Mouse (Mus musculus): ENCODE measurements around the gene Sh2b1. TPM values are rescaled to one million over a fixed set of nuclear protein-coding genes. Genes with fewer than 3 reads are reported as not detected.

Sh2b1 gene
- polyA plus RNA-seq, 1 experiment from 2014 or later = 55.8 TPM

- peak overlapping the region; percentile 90 for H3K9ac ChIP-seq
- no peaks in the 10 kb centered on the region for H3K36me3 ChIP-seq (ENCODE audit: poor library complexity, severe bottlenecking)
- ATAC-seq = no peak
- H3K27ac ChIP-seq = peak overlapping the region; percentile 80
- H3K4me1 ChIP-seq = peaks cover 16% of the 10 kb centered on the region
- no peaks in the 10 kb centered on the region for H3K9me3 ChIP-seq (replicated peaks)
- H3K4me2 ChIP-seq = peak overlapping the region; percentile 90
- peak overlapping the region; percentile 70 for H3K4me3 ChIP-seq
- WGBS = 18% methylated on average over 4 of the region's 4 CpGs
- H3K27me3 ChIP-seq = no peaks in the 10 kb centered on the region
Observed at GRCm38 (mm10) chr7:126428154-126428553, 47.1 kb downstream of the Sh2b1 start.

- 69% methylated on average over 12 of the region's 13 CpGs for WGBS
- Histone ChIP-seq H3K27ac (no peak overlapping the region), H3K36me3 (ENCODE audit: poor library complexity, severe bottlenecking) (no peaks in the 10 kb centered on the region), H3K4me3 (no peak overlapping the region), H3K9me3 (replicated peaks) (no peaks in the 10 kb centered on the region), H3K27me3 (no peaks in the 10 kb centered on the region), H3K4me1 (peaks cover 16% of the 10 kb centered on the region), H3K9ac (no peak overlapping the region), H3K4me2 (no peak overlapping the region; the same call in 1 of the 2 replicates)
- ATAC-seq = no peak
Observed at GRCm38 (mm10) chr7:126427323-126427860, 47.8 kb downstream of the Sh2b1 start.

DNA sequence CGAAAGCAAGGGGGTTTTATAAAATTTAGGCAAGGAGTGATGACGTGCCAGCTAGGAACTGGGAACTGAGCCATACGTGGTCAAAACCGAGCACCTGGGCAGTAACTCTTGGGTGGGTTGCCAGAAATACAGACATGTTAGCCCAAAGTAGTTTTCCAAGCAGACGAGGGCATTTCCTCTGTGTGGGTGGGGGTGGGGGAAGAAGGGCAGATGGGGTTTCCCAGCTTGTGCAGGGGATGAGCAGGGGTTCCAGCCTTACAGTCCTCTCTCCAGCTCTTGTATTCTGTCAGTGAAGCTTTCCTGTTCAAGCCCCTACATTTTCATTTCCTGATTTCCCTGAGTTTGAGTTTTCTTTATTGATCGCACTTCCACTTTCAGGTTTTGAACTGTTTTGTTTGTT is 51.1 kb downstream of the Sh2b1 start:
- no peak overlapping the region for H3K27ac ChIP-seq
- no peaks in the 10 kb centered on the region for H3K9me3 ChIP-seq (replicated peaks)
- H3K27me3 ChIP-seq = no peaks in the 10 kb centered on the region
- H3K4me2 ChIP-seq = no peak overlapping the region
- ATAC-seq = no peak
- H3K36me3 ChIP-seq (ENCODE audit: poor library complexity, severe bottlenecking) = no peaks in the 10 kb centered on the region
- H3K4me1 ChIP-seq = peaks cover 10% of the 10 kb centered on the region
- 89% methylated on average over 6 of the region's 6 CpGs for WGBS
- no peak overlapping the region for H3K9ac ChIP-seq
- H3K4me3 ChIP-seq = no peak overlapping the region

DNA sequence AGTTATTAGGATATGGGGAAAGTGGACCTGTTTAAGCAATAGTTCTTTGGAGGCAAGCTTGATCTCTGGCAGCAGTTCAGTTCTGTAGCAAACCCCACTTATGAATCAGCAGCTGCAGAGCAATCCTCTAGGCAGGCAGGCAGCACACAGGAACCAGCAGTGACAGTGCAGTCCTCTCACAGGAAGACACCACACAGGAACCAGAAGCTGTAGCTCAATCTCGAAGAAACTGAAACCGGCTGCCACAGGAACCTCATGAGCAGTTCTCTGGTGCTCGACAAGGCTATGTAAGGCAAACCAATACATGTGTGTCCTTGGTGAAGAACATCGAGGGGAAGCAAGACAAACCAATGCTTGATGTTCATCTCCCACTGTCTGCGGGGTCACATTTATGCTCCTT is 53.5 kb downstream of the Sh2b1 start:
- 85% methylated on average over 5 of the region's 5 CpGs for WGBS
- ATAC-seq = no peak
- Histone ChIP-seq H3K9me3 (replicated peaks) (no peaks in the 10 kb centered on the region), H3K27ac (no peak overlapping the region), H3K4me3 (no peak overlapping the region), H3K36me3 (ENCODE audit: poor library complexity, severe bottlenecking) (no peaks in the 10 kb centered on the region), H3K27me3 (no peaks in the 10 kb centered on the region), H3K4me1 (peaks cover 8% of the 10 kb centered on the region; the same call in 1 of the 2 replicates), H3K9ac (no peak overlapping the region), H3K4me2 (no peak overlapping the region)

DNA sequence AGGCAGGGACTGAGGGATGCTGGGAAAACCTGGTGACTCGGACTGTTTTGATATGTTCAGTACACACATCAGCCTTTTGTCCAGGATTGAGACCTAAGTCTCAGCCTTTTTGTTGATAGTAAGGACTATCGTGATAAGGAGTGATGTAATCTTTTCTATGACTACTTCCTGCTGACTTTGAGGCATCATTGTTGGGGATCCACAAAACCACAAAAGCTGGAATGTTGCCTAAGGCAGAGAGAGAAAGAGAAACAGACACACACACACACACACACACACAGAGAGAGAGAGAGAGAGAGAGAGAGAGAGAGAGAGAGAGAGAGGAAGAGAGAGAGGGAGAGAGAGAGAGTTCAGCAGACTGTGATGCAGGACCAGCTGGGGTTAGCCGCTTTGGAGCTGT is 56.7 kb downstream of the Sh2b1 start:
- Histone ChIP-seq H3K4me2 (no peak overlapping the region), H3K9ac (no peak overlapping the region), H3K27me3 (no peaks in the 10 kb centered on the region), H3K4me3 (no peak overlapping the region), H3K4me1 (peaks cover 12% of the 10 kb centered on the region; the same call in 1 of the 2 replicates), H3K36me3 (ENCODE audit: poor library complexity, severe bottlenecking) (no peaks in the 10 kb centered on the region), H3K27ac (no peak overlapping the region), H3K9me3 (replicated peaks) (no peaks in the 10 kb centered on the region)
- WGBS = 66% methylated on average over 3 of the region's 3 CpGs
- ATAC-seq = no peak

DNA sequence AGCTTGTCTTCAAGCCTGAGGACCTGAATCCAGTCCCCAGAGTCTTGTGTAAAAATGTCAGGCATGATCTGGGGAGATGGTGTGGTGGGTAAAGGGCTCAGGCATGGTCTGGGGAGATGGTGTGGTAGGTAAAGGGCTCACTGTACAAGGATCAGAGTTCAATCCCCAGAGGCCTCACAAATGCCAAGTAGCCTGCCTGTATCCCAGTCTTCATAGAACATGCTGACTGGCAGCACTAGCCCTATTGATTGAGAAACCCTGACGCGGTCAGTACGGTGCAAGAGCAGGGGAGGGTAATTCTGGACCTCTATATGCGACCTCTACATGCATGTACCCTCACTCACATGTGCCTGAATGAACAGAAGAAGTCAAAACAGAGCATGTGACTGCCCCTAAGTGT is 57.6 kb downstream of the Sh2b1 start:
- Histone ChIP-seq H3K4me2 (no peak overlapping the region), H3K27me3 (no peaks in the 10 kb centered on the region), H3K4me3 (no peak overlapping the region), H3K9me3 (replicated peaks) (no peaks in the 10 kb centered on the region), H3K9ac (no peak overlapping the region), H3K27ac (no peak overlapping the region), H3K4me1 (peaks cover 12% of the 10 kb centered on the region; the same call in 1 of the 2 replicates), H3K36me3 (ENCODE audit: poor library complexity, severe bottlenecking) (no peaks in the 10 kb centered on the region)
- ATAC-seq = no peak
- 64% methylated on average over 4 of the region's 4 CpGs for WGBS

- WGBS = 3% methylated on average over 8 of the region's 8 CpGs
- no peak for ATAC-seq
Observed at GRCm38 (mm10) chr7:126417045-126417444, 58.2 kb downstream of the Sh2b1 start.

More at GRCm38 (mm10) chr7:126417045-126417444, 58.2 kb downstream of the Sh2b1 start:
- H3K4me2 ChIP-seq = no peak overlapping the region
- H3K27ac ChIP-seq = no peak overlapping the region
- peaks cover 12% of the 10 kb centered on the region; the same call in 1 of the 2 replicates for H3K4me1 ChIP-seq
- no peaks in the 10 kb centered on the region for H3K36me3 ChIP-seq (ENCODE audit: poor library complexity, severe bottlenecking)
- no peaks in the 10 kb centered on the region for H3K9me3 ChIP-seq (replicated peaks)
- H3K27me3 ChIP-seq = no peaks in the 10 kb centered on the region
- no peak overlapping the region for H3K4me3 ChIP-seq
- H3K9ac ChIP-seq = no peak overlapping the region

Other genes with a start within 250 kb of the Sh2b1 start
- gene Sbk1, start 202.8 kb downstream of the Sh2b1 start, polyA plus RNA-seq (2015; fragmentation: Nextera tagmentation; extraction: Ambion mirVana) = 212 and 215 TPM in 2 replicates
- 1.0 and 1.9 TPM in 2 replicates for gene Lat, start 105.9 kb downstream of the Sh2b1 start, polyA plus RNA-seq (2015; fragmentation: Nextera tagmentation; extraction: Ambion mirVana)
- gene Spns1, start 98.0 kb downstream of the Sh2b1 start, polyA plus RNA-seq (2015; fragmentation: Nextera tagmentation; extraction: Ambion mirVana) = 58.6 and 69.2 TPM in 2 replicates
- 3.0 and 4.5 TPM in 2 replicates for gene Nfatc2ip, start 78.7 kb downstream of the Sh2b1 start, polyA plus RNA-seq (2015; fragmentation: Nextera tagmentation; extraction: Ambion mirVana)
- not detected in 2 replicates for gene Cd19, start 60.5 kb downstream of the Sh2b1 start, polyA plus RNA-seq (2015; fragmentation: Nextera tagmentation; extraction: Ambion mirVana)
- 18.7 and 22.4 TPM in 2 replicates for gene Rabep2, start 46.7 kb downstream of the Sh2b1 start, polyA plus RNA-seq (2015; fragmentation: Nextera tagmentation; extraction: Ambion mirVana)
- gene Atp2a1, start 12.3 kb downstream of the Sh2b1 start, polyA plus RNA-seq (2015; fragmentation: Nextera tagmentation; extraction: Ambion mirVana) = 0.19 and 0.32 TPM in 2 replicates
- 114 and 123 TPM in 2 replicates for gene Tufm, start 11.9 kb upstream of the Sh2b1 start, polyA plus RNA-seq (2015; fragmentation: Nextera tagmentation; extraction: Ambion mirVana)
- gene Atxn2l, start 28.0 kb upstream of the Sh2b1 start, polyA plus RNA-seq (2015; fragmentation: Nextera tagmentation; extraction: Ambion mirVana) = 52.4 and 60.0 TPM in 2 replicates
- 209 and 212 TPM in 2 replicates for gene Eif3c, start 91.0 kb upstream of the Sh2b1 start, polyA plus RNA-seq (2015; fragmentation: Nextera tagmentation; extraction: Ambion mirVana)
- gene Apobr, start 109.5 kb upstream of the Sh2b1 start, polyA plus RNA-seq (2015; fragmentation: Nextera tagmentation; extraction: Ambion mirVana) = 0.38 and 0.46 TPM in 2 replicates
- 26.3 and 30.8 TPM in 2 replicates for gene Cln3, start 110.4 kb upstream of the Sh2b1 start, polyA plus RNA-seq (2015; fragmentation: Nextera tagmentation; extraction: Ambion mirVana)
- gene Il27, start 119.5 kb upstream of the Sh2b1 start, polyA plus RNA-seq (2015; fragmentation: Nextera tagmentation; extraction: Ambion mirVana) = not detected in 2 replicates
- 2.1 and 2.5 TPM in 2 replicates for gene Nupr1, start 155.4 kb upstream of the Sh2b1 start, polyA plus RNA-seq (2015; fragmentation: Nextera tagmentation; extraction: Ambion mirVana)
- 57.3 and 64.6 TPM in 2 replicates for gene Sgf29, start 173.9 kb upstream of the Sh2b1 start, polyA plus RNA-seq (2015; fragmentation: Nextera tagmentation; extraction: Ambion mirVana)
- gene Sult1a1, start 201.0 kb upstream of the Sh2b1 start, polyA plus RNA-seq (2015; fragmentation: Nextera tagmentation; extraction: Ambion mirVana) = 0.46 and 0.68 TPM in 2 replicates
- 183 and 187 TPM in 2 replicates for gene Bola2, start 220.0 kb upstream of the Sh2b1 start, polyA plus RNA-seq (2015; fragmentation: Nextera tagmentation; extraction: Ambion mirVana)
- gene Slx1b, start 220.4 kb upstream of the Sh2b1 start, polyA plus RNA-seq (2015; fragmentation: Nextera tagmentation; extraction: Ambion mirVana) = 16.6 TPM in 2 replicates
- 72.7 and 77.1 TPM in 2 replicates for gene Coro1a, start 232.4 kb upstream of the Sh2b1 start, polyA plus RNA-seq (2015; fragmentation: Nextera tagmentation; extraction: Ambion mirVana)

Data from forebrain, embryonic 13.5 days (tissue).